8 mouse cellular contexts compared by ENCODE assay signal in the genomic region with DNA sequence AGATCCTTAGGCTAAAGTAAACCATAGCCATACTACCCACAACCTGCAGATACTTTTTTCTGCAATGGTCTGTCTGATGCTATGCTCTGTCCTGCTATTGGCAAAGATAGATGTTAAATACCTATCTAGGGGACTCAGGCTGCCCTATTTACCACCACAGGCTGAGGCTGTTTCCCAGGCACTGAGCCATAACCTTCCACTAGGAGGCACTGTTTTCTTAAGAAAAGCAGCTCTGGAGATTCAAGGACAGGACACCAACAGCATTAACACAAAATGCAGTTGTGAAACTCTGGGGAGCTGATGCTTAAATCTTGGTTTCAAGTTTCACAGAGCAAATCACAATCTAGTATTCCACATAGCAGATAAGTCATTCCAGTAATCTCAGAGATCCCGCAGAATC.
DNase-seq lines count a peak whose midpoint lies in the region; ATAC-seq and TF ChIP-seq lines count a peak whose summit lies in the region.

No protein-coding gene starts in this region.

- H3K4me2 ChIP-seq in forebrain, postnatal 0 days (ENCODE audit: low read depth) = no peak overlapping the region
- no peak overlapping the region for H3K4me2 ChIP-seq in forebrain, embryonic 15.5 days (replicated peaks)
- H3K4me2 ChIP-seq in midbrain, embryonic 11.5 days = no peak overlapping the region
- H3K4me2 ChIP-seq in midbrain, embryonic 13.5 days (replicated peaks) = no peak overlapping the region

- peak; percentile 65 for TF ChIP-seq CTCF in forebrain, postnatal 0 days (IDR thresholded peaks at IDR 0.05; ENCODE audit: low read depth)

- ATAC-seq in forebrain, postnatal 0 days = no peak
- ATAC-seq in forebrain, embryonic 15.5 days (replicated peaks) = no peak
- ATAC-seq in midbrain, embryonic 11.5 days (ENCODE audit: low FRiP score) = no peak
- ATAC-seq in midbrain, embryonic 13.5 days = no peak

- WGBS in forebrain, postnatal 0 days = 82% methylated on average over 1 of the region's 1 CpGs
- WGBS in forebrain, embryonic 15.5 days = 91% methylated on average over 1 of the region's 1 CpGs
- 67% methylated on average over 1 of the region's 1 CpGs for WGBS in midbrain, embryonic 11.5 days
- WGBS in midbrain, embryonic 13.5 days = 70% methylated on average over 1 of the region's 1 CpGs
- WGBS in embryonic facial prominence, embryonic 10.5 days = 73% methylated on average over 1 of the region's 1 CpGs

- DNase-seq in forebrain, postnatal 0 days = peak; percentile 18
- DNase-seq in midbrain, embryonic 11.5 days (ENCODE audit: low spot score, missing footprints) = peak; percentile 88
- DNase-seq in adrenal gland, postnatal 14 days = peak; percentile 68
- DNase-seq in embryonic facial prominence, embryonic 10.5 days (ENCODE audit: low spot score) = peak; percentile 28
- peak; percentile 59 for DNase-seq in left cerebral cortex, postnatal 4 days
- DNase-seq in thymus, postnatal 10 days (ENCODE audit: low spot score in 2 of 2) = peak; percentile 14 to 68

- intact Hi-C loops in left cerebral cortex, postnatal 4 days (cut with DNase I) = no loop called here

- peaks cover 20% of the 10 kb centered on the region for H3K36me3 ChIP-seq in forebrain, postnatal 0 days (ENCODE audit: insufficient read depth)
- H3K36me3 ChIP-seq in forebrain, embryonic 15.5 days = no peaks in the 10 kb centered on the region
- no peaks in the 10 kb centered on the region for H3K36me3 ChIP-seq in midbrain, embryonic 11.5 days (ENCODE audit: control insufficient read depth, insufficient read depth, low read length)
- H3K36me3 ChIP-seq in midbrain, embryonic 13.5 days = peaks cover 14% of the 10 kb centered on the region
- peaks cover 15% of the 10 kb centered on the region; the same call in 1 of the 2 replicates for H3K36me3 ChIP-seq in embryonic facial prominence, embryonic 10.5 days (replicated peaks)

- H3K4me1 ChIP-seq in forebrain, postnatal 0 days (ENCODE audit: insufficient read depth) = no peaks in the 10 kb centered on the region
- no peaks in the 10 kb centered on the region for H3K4me1 ChIP-seq in forebrain, embryonic 15.5 days
- H3K4me1 ChIP-seq in midbrain, embryonic 11.5 days (ENCODE audit: control insufficient read depth, insufficient read depth, low read length) = no peaks in the 10 kb centered on the region
- H3K4me1 ChIP-seq in midbrain, embryonic 13.5 days (replicated peaks) = 0 out of 2 replicates have a peak, but pooled peaks cover 6% of the 10 kb centered on the region
- no peaks in the 10 kb centered on the region for H3K4me1 ChIP-seq in embryonic facial prominence, embryonic 10.5 days

- H3K4me3 ChIP-seq in forebrain, postnatal 0 days (ENCODE audit: low read depth, low read length) = no peak overlapping the region
- no peak overlapping the region for H3K4me3 ChIP-seq in forebrain, embryonic 15.5 days
- no peak overlapping the region for H3K4me3 ChIP-seq in midbrain, embryonic 11.5 days (ENCODE audit: low read depth, low read length)
- H3K4me3 ChIP-seq in midbrain, embryonic 13.5 days (replicated peaks) = no peak overlapping the region
- H3K4me3 ChIP-seq in embryonic facial prominence, embryonic 10.5 days = no peak overlapping the region

- no peak overlapping the region for H3K27ac ChIP-seq in forebrain, postnatal 0 days (ENCODE audit: low read depth, low read length)
- H3K27ac ChIP-seq in forebrain, embryonic 15.5 days (replicated peaks) = no peak overlapping the region
- no peak overlapping the region for H3K27ac ChIP-seq in midbrain, embryonic 11.5 days (ENCODE audit: low read depth, low read length)
- no peak overlapping the region for H3K27ac ChIP-seq in midbrain, embryonic 13.5 days
- no peak overlapping the region for H3K27ac ChIP-seq in embryonic facial prominence, embryonic 10.5 days (replicated peaks)

- H3K9ac ChIP-seq in forebrain, postnatal 0 days = no peak overlapping the region
- H3K9ac ChIP-seq in forebrain, embryonic 15.5 days (replicated peaks) = no peak overlapping the region
- H3K9ac ChIP-seq in midbrain, embryonic 11.5 days (ENCODE audit: low read length) = no peak overlapping the region
- no peak overlapping the region for H3K9ac ChIP-seq in midbrain, embryonic 13.5 days (replicated peaks)

- H3K9me3 ChIP-seq in forebrain, postnatal 0 days (ENCODE audit: low read length) = no peaks in the 10 kb centered on the region
- no peaks in the 10 kb centered on the region for H3K9me3 ChIP-seq in forebrain, embryonic 15.5 days
- no peaks in the 10 kb centered on the region for H3K9me3 ChIP-seq in midbrain, embryonic 11.5 days (ENCODE audit: control insufficient read depth, low read length)
- H3K9me3 ChIP-seq in midbrain, embryonic 13.5 days = no peaks in the 10 kb centered on the region
- H3K9me3 ChIP-seq in embryonic facial prominence, embryonic 10.5 days = no peaks in the 10 kb centered on the region

- H3K27me3 ChIP-seq in forebrain, postnatal 0 days (ENCODE audit: insufficient read depth, low read length) = no peaks in the 10 kb centered on the region
- no peaks in the 10 kb centered on the region for H3K27me3 ChIP-seq in forebrain, embryonic 15.5 days
- H3K27me3 ChIP-seq in midbrain, embryonic 11.5 days (ENCODE audit: control insufficient read depth, insufficient read depth, low read length) = no peaks in the 10 kb centered on the region
- H3K27me3 ChIP-seq in midbrain, embryonic 13.5 days = no peaks in the 10 kb centered on the region
- no peaks in the 10 kb centered on the region for H3K27me3 ChIP-seq in embryonic facial prominence, embryonic 10.5 days (replicated peaks; ENCODE audit: low read depth, poor library complexity, severe bottlenecking)

Comparison
In these comparisons a context has a peak if more than half of its experiments do, and no peak if none do; other contexts are left out.
1. DNase-seq: peak in every context shown above with its lines; median percentile 88 in midbrain, embryonic 11.5 days; 68 in adrenal gland, postnatal 14 days; 59 in left cerebral cortex, postnatal 4 days; 41 in thymus, postnatal 10 days; 28 in embryonic facial prominence, embryonic 10.5 days; 18 in forebrain, postnatal 0 days.